Mouse (Mus musculus) hindbrain, embryonic 16.5 days (tissue): ENCODE measurements around the gene Aqp9. TPM values are rescaled to one million over a fixed set of nuclear protein-coding genes. Genes with fewer than 3 reads are reported as not detected.
"Not testable (repeated sequence)": the region's sequence is repeated elsewhere in the genome, so short reads cannot be mapped to it uniquely, and the experiment has no call there.

ENCODE experiments used
- ATAC-seq: fragments of 200-750 bp; cut with Nextera tagmentation; 2 replicates; pipeline ENCODE4 v1.8.0; 2017; ENCODE audit warnings: moderate TSS enrichment, moderate library complexity
- H3K27ac ChIP-seq: fragments of 300-500 bp; sonication (generic); 2 replicates; pipeline ENCODE4 v1.5.1; 2014; ENCODE audit warnings: low read depth, mild to moderate bottlenecking, control low read depth, low read length, moderate library complexity
- H3K27me3 ChIP-seq: fragments of 300-500 bp; sonication (generic); replicated peaks from 2 replicates; pipeline ENCODE4 v1.6.1; 2014; ENCODE audit warnings: low read length; ENCODE audit not compliant: control insufficient read depth, insufficient read depth
- H3K36me3 ChIP-seq: fragments of 300-500 bp; sonication (generic); 2 replicates; pipeline ENCODE4 v1.6.1; 2014; ENCODE audit warnings: mild to moderate bottlenecking, low read length, moderate library complexity, mixed read lengths; ENCODE audit not compliant: control insufficient read depth, insufficient read depth
- H3K4me1 ChIP-seq: fragments of 300-500 bp; sonication (generic); 2 replicates; pipeline ENCODE4 v1.6.1; 2014; ENCODE audit warnings: low read depth, low read length; ENCODE audit not compliant: control insufficient read depth, insufficient read depth
- H3K4me2 ChIP-seq: fragments of 300-500 bp; sonication (generic); 2 replicates; pipeline ENCODE4 v1.6.1; 2014; ENCODE audit warnings: mild to moderate bottlenecking, low read length, control low read depth, moderate library complexity
- H3K4me3 ChIP-seq: fragments of 300-500 bp; sonication (generic); 2 replicates; pipeline ENCODE4 v1.5.1; 2014; ENCODE audit warnings: mild to moderate bottlenecking, low read length, control low read depth, moderate library complexity
- H3K9ac ChIP-seq: fragments of 300-500 bp; sonication (generic); 2 replicates; pipeline ENCODE4 v1.6.1; 2014; ENCODE audit warnings: low read depth, mild to moderate bottlenecking, control low read depth, low read length, moderate library complexity
- H3K9me3 ChIP-seq: fragments of 300-500 bp; sonication (generic); 2 replicates; pipeline ENCODE4 v1.6.1; 2014; ENCODE audit warnings: mild to moderate bottlenecking, low read length, moderate library complexity; ENCODE audit not compliant: control insufficient read depth
- WGBS: fragments of 180-500 bp; shearing (Covaris S2); extraction: QIAGEN DNeasy Blood & Tissue Kit; methylation state at CpG from one replicate; pipeline ENCODE4 v1.1.7; 2014; 5-methylcytosine and 5-hydroxymethylcytosine counted together
- polyA plus RNA-seq: library from polyadenylated mRNA; unstranded; fragments of >200 nt; fragmentation: Nextera tagmentation; extraction: Ambion mirVana; gene quantifications from 2 replicates; pipeline ENCODE4 v1.2.1, GENCODE M21; 2015

Aqp9 gene
- polyA plus RNA-seq, 1 experiment from 2014 or later = 1.9 TPM

- ATAC-seq = peak; percentile 30; the same call in 1 of the 2 replicates
- Histone ChIP-seq H3K27me3 (no peaks in the 10 kb centered on the region), H3K27ac (no peak overlapping the region), H3K4me2 (no peak overlapping the region), H3K9ac (no peak overlapping the region), H3K4me1 (no peaks in the 10 kb centered on the region), H3K9me3 (no peaks in the 10 kb centered on the region), H3K36me3 (no peaks in the 10 kb centered on the region), H3K4me3 (no peak overlapping the region)
- WGBS = 72% methylated on average over 5 of the region's 5 CpGs
These were observed 39.6 kb downstream of the Aqp9 start for GRCm38 (mm10) chr9:71128911-71129310.

DNA sequence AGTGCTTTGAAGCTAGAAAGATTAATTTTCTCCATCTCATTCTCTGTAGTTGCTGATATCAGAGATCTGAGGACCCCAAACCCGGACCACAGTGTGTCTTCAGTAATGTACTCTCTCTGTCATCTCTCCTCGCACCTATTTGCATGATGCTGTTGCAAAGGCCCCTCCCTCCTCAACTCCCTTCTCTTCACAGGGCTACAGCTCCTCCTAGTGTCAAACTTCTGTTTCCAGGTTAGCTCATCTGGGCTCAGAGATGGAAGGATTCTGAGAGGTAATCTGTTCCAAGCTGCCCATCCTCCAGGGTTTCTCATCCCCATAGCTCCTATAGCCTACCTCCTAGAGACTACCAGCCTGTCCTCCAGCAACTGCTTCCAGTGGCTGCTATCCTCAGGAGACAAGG lies 42.3 kb downstream of the Aqp9 start:
- H3K4me1 ChIP-seq = no peaks in the 10 kb centered on the region
- H3K27ac ChIP-seq = no peak overlapping the region
- no peak for ATAC-seq
- H3K4me3 ChIP-seq = no peak overlapping the region
- no peaks in the 10 kb centered on the region for H3K36me3 ChIP-seq
- no peak overlapping the region for H3K4me2 ChIP-seq
- no peaks in the 10 kb centered on the region for H3K27me3 ChIP-seq
- 32% methylated on average over 2 of the region's 2 CpGs for WGBS
- H3K9me3 ChIP-seq = no peaks in the 10 kb centered on the region
- H3K9ac ChIP-seq = no peak overlapping the region

DNA sequence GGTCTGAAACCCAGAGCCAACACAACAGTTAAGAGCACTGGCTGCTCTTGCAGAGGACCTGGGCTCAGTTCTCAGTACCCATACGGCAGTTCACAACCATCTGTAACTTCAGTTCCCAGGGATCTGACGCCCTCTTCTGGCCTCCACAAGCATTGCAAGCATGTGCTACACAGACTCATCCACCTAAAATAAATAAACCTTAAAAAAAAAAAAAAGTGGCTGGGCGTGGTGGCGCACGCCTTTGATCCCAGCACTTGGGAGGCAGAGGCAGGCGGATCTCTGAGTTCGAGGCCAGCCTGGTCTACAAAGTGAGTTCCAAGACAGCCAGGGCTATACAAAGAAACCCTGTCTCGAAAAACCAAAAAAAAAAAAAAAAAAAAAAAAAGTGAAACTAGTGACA lies 45.4 kb downstream of the Aqp9 start:
- H3K9ac ChIP-seq, H3K4me2 ChIP-seq, H3K27me3 ChIP-seq, H3K4me3 ChIP-seq, H3K27ac ChIP-seq, H3K4me1 ChIP-seq, ATAC-seq, H3K36me3 ChIP-seq, H3K9me3 ChIP-seq: not testable (repeated sequence)
- WGBS = 87% methylated on average over 8 of the region's 8 CpGs

DNA sequence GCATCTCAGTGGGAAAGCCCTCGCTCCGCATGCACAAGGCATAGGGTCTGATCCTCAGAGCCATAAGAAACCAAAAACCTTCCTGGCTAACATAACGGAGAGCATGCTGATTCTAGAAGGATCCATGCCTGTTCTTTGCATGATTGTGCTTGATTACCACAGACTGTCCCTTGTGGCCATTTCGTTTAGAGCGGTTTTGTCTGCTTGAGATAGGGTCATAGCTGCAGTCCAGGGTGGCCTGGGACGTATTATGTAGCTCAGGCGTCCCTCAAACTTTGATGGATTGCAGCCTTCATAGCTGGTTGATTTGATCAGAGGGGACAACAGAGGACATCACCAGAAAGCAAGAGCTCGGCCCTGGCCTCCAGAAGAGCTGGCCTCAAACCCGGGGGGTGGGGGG lies 47.6 kb downstream of the Aqp9 start:
- no peaks in the 10 kb centered on the region for H3K36me3 ChIP-seq
- no peaks in the 10 kb centered on the region for H3K9me3 ChIP-seq
- 80% methylated on average over 9 of the region's 9 CpGs for WGBS
- no peaks in the 10 kb centered on the region for H3K4me1 ChIP-seq
- ATAC-seq = no peak
- no peak overlapping the region for H3K4me2 ChIP-seq
- H3K9ac ChIP-seq = no peak overlapping the region
- H3K27ac ChIP-seq = no peak overlapping the region
- no peaks in the 10 kb centered on the region for H3K27me3 ChIP-seq
- H3K4me3 ChIP-seq = no peak overlapping the region

GRCm38 (mm10) chr9:71113166-71113565 lies 55.3 kb downstream of the Aqp9 start:
- H3K27ac ChIP-seq = no peak overlapping the region
- no peaks in the 10 kb centered on the region for H3K36me3 ChIP-seq
- H3K4me3 ChIP-seq = no peak overlapping the region
- H3K9ac ChIP-seq = no peak overlapping the region
- no peaks in the 10 kb centered on the region for H3K27me3 ChIP-seq
- no peak for ATAC-seq
- H3K9me3 ChIP-seq = no peaks in the 10 kb centered on the region
- no peak overlapping the region for H3K4me2 ChIP-seq
- H3K4me1 ChIP-seq = no peaks in the 10 kb centered on the region
- WGBS = 79% methylated on average over 6 of the region's 6 CpGs

- Histone ChIP-seq H3K9me3 (no peaks in the 10 kb centered on the region), H3K27ac (no peak overlapping the region), H3K36me3 (no peaks in the 10 kb centered on the region), H3K27me3 (no peaks in the 10 kb centered on the region), H3K4me3 (no peak overlapping the region), H3K4me1 (no peaks in the 10 kb centered on the region), H3K4me2 (no peak overlapping the region), H3K9ac (no peak overlapping the region)
- ATAC-seq = no peak
- 89% methylated on average over 5 of the region's 5 CpGs for WGBS
These were observed 65.0 kb downstream of the Aqp9 start for GRCm38 (mm10) chr9:71103521-71103920.

DNA sequence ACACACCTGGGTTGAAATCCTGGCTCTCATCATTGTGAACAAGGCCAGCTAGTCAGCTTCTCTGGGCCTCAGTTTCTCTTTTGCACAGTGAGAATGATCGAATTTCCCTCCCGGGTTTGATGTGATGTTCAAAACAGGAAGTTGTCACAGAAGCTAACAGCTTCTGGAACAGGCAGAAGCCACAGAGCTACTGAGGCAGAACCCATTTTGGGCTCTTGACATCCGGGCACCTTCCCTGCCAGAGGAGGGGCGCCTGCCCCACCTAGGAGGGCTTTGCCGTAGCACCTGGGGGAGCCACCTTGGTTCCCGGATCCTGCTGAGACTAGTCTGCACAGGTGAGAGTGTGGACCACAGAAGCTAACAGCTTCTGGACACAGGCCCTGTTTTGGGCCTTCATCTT lies 74.4 kb downstream of the Aqp9 start:
- Histone ChIP-seq H3K9ac (no peak overlapping the region), H3K27me3 (no peaks in the 10 kb centered on the region), H3K9me3 (no peaks in the 10 kb centered on the region), H3K4me3 (no peak overlapping the region), H3K27ac (no peak overlapping the region), H3K4me1 (no peaks in the 10 kb centered on the region), H3K36me3 (no peaks in the 10 kb centered on the region), H3K4me2 (no peak overlapping the region)
- 89% methylated on average over 6 of the region's 6 CpGs for WGBS
- no peak for ATAC-seq

DNA sequence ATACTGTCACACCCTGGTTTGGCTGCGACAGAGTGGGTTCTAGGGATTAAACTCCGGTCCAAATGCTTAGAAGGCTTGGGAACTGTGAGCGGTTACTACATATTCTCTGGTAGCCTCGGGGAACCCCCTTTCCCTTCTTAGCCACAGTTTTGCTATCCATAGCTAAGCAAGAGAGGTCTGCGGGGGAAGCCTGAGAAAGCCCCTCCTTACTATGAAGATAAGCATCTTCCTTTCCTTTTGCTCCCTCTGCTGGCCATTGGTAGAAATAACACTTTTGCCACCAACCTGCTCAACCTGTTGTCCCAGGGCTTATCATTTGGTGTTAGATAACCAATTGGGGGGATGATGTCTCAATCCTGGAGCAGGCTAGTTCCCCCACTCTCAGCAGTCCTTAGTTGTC lies 76.4 kb downstream of the Aqp9 start:
- Histone ChIP-seq H3K4me2 (no peak overlapping the region), H3K27me3 (no peaks in the 10 kb centered on the region), H3K27ac (no peak overlapping the region), H3K4me3 (no peak overlapping the region), H3K4me1 (no peaks in the 10 kb centered on the region), H3K36me3 (no peaks in the 10 kb centered on the region), H3K9me3 (no peaks in the 10 kb centered on the region), H3K9ac (no peak overlapping the region)
- ATAC-seq = 0 out of 2 replicates have a peak, but pooled peaks have one; percentile 30
- WGBS = 77% methylated on average over 5 of the region's 5 CpGs

DNA sequence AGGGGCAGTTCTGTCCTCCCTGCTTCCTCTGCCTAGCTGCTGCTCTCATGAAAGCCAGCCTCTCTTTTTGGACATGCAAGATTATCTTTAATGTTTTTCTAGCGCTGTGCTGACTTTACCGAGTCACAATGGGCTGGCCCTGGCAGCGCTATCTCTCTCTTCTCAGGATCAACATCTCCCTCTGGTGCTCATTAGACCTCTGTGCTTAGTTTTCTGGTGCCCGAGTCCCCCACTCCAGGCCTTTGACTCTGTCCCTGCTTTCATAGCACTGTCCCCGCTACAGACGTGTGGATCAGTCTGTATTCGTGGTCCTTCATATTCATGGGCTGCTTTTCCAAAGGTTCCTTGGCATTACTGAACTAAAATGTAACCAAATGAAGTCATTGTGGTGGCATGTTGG lies 89.3 kb downstream of the Aqp9 start:
- Histone ChIP-seq H3K9ac (no peak overlapping the region), H3K36me3 (no peaks in the 10 kb centered on the region), H3K27ac (no peak overlapping the region), H3K27me3 (no peaks in the 10 kb centered on the region), H3K9me3 (no peaks in the 10 kb centered on the region), H3K4me2 (no peak overlapping the region), H3K4me1 (no peaks in the 10 kb centered on the region), H3K4me3 (no peak overlapping the region)
- no peak for ATAC-seq
- WGBS = 62% methylated on average over 7 of the region's 7 CpGs

DNA sequence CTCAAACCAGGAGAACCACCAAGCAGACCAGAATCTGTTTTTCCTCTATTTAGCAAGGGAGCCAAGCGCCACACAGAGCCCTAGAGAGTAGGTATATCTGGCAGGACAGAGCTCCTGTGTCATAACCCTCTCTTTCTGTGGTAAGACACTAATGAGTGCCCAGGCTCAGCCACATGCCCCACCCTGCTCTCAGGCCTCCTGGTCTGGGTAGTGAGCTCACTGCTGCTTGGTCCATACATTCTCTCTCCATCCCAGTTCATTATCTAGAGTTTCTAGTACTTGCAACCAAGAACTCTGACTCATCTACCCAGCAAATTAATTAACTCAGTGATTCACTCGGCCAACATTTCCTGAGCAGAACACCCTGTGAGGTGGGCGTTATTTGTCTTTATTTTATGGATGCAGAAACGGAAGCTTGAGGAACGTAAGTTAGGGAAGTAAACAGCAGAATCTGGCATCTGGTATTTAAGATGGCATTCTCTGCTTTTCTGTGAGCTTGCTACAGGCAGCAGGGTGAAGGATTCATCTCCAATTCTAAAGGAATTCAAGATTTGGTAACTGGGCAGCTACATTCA lies 91.1 kb downstream of the Aqp9 start:
- Histone ChIP-seq H3K27ac (no peak overlapping the region), H3K4me3 (no peak overlapping the region), H3K27me3 (no peaks in the 10 kb centered on the region), H3K4me2 (no peak overlapping the region), H3K4me1 (no peaks in the 10 kb centered on the region), H3K9ac (no peak overlapping the region), H3K36me3 (no peaks in the 10 kb centered on the region), H3K9me3 (no peaks in the 10 kb centered on the region)
- 88% methylated on average over 5 of the region's 5 CpGs for WGBS
- ATAC-seq = no peak
